Mouse (Mus musculus): ENCODE measurements around the gene Myh9.

DNA sequence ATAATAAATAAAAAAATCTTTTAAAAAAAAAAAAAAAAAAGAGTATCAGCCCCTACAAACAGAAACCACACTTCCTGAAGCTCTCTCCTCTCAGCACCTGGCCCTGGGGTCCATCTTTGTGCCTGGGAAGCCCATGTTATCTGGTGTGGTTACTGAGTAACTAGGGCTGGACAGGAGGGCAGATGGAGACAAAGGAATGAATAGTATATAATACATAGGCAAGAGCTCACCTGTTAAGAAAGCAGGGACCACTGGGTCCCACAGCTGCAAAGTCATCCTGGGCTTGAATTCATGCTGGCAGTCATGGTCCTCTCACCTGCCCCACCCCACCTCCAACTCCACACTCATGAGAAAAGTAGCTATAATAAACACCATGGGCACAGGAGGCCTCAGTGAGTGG, 8.9 kb downstream of the Myh9 start:
- TF ChIP-seq GATA1 (IDR thresholded peaks at IDR 0.05; ENCODE audit: borderline replicate concordance, low read length) (no peak), FLI1 (IDR thresholded peaks at IDR 0.05; ENCODE audit: low read length) (no peak)

Data from megakaryocyte, embryonic 14.5 days (primary cell).